Mouse (Mus musculus): ENCODE measurements around the gene 1700020A23Rik. TPM values are rescaled to one million over a fixed set of nuclear protein-coding genes. Genes with fewer than 3 reads are reported as not detected.

The 1700020A23Rik gene
- polyA plus RNA-seq, 1 experiment from 2014 or later, result not detected

GRCm38 (mm10) chr2:130442162-130442561 lies 37.1 kb downstream of the 1700020A23Rik start:
- Histone ChIP-seq H3K4me2 (ENCODE audit: low read depth, low read length) (no peak overlapping the region), H3K27me3 (ENCODE audit: insufficient read depth, low read length) (no peaks in the 10 kb centered on the region), H3K9ac (replicated peaks) (no peak overlapping the region), H3K9me3 (ENCODE audit: low read length) (no peaks in the 10 kb centered on the region), H3K4me3 (ENCODE audit: low read depth, low read length) (no peak overlapping the region), H3K36me3 (replicated peaks; ENCODE audit: insufficient read depth, low read length) (peaks cover 67% of the 10 kb centered on the region), H3K27ac (ENCODE audit: low read depth) (no peak overlapping the region), H3K4me1 (ENCODE audit: insufficient read depth) (no peaks in the 10 kb centered on the region)
- DNase-seq (no peak), ATAC-seq (peak; percentile 68)
- TF ChIP-seq EP300 (IDR thresholded peaks at IDR 0.05; ENCODE audit: low read depth) (no peak), CTCF (IDR thresholded peaks at IDR 0.05; ENCODE audit: low read depth) (peak; percentile 62)
- 65% methylated on average over 10 of the region's 10 CpGs for WGBS (ENCODE audit: insufficient replicate concordance)

- H3K4me1 ChIP-seq (ENCODE audit: insufficient read depth), result peaks cover 25% of the 10 kb centered on the region
- no peaks in the 10 kb centered on the region for H3K27me3 ChIP-seq (ENCODE audit: insufficient read depth, low read length)
- no peaks in the 10 kb centered on the region for H3K9me3 ChIP-seq (ENCODE audit: low read length)
- no peak overlapping the region for H3K27ac ChIP-seq (ENCODE audit: low read depth)
- DNase-seq, result no peak
- no peak overlapping the region for H3K4me3 ChIP-seq (ENCODE audit: low read depth, low read length)
- H3K4me2 ChIP-seq (ENCODE audit: low read depth, low read length), result no peak overlapping the region
- TF ChIP-seq CTCF (IDR thresholded peaks at IDR 0.05; ENCODE audit: low read depth) (no peak), EP300 (IDR thresholded peaks at IDR 0.05; ENCODE audit: low read depth) (no peak)
- ATAC-seq, result no peak
- H3K9ac ChIP-seq (replicated peaks), result no peak overlapping the region
- H3K36me3 ChIP-seq (replicated peaks; ENCODE audit: insufficient read depth, low read length), result peaks cover 10% of the 10 kb centered on the region
These were observed 43.4 kb downstream of the 1700020A23Rik start for GRCm38 (mm10) chr2:130448449-130448848.

- peak overlapping the region; percentile 88 for H3K9ac ChIP-seq (replicated peaks)
- WGBS (ENCODE audit: insufficient replicate concordance), result 8% methylated on average over 17 of the region's 17 CpGs
- H3K4me2 ChIP-seq (ENCODE audit: low read depth, low read length), result peak overlapping the region; percentile 96
- H3K4me1 ChIP-seq (ENCODE audit: insufficient read depth), result peaks cover 25% of the 10 kb centered on the region
- H3K27ac ChIP-seq (ENCODE audit: low read depth), result no peak overlapping the region
- TF ChIP-seq CTCF (IDR thresholded peaks at IDR 0.05; ENCODE audit: low read depth) (0 out of 2 replicates have a peak, but pooled peaks have one; percentile 6), EP300 (IDR thresholded peaks at IDR 0.05; ENCODE audit: low read depth) (no peak)
- peaks cover 3% of the 10 kb centered on the region; the same call in 1 of the 2 replicates for H3K36me3 ChIP-seq (replicated peaks; ENCODE audit: insufficient read depth, low read length)
- H3K4me3 ChIP-seq (ENCODE audit: low read depth, low read length), result peak overlapping the region; percentile 88
- H3K27me3 ChIP-seq (ENCODE audit: insufficient read depth, low read length), result no peaks in the 10 kb centered on the region
- DNase-seq (no peak), ATAC-seq (no peak)
- H3K9me3 ChIP-seq (ENCODE audit: low read length), result no peaks in the 10 kb centered on the region
These were observed 44.1 kb downstream of the 1700020A23Rik start for GRCm38 (mm10) chr2:130449021-130449793.

GRCm38 (mm10) chr2:130449794-130450433 lies 44.9 kb downstream of the 1700020A23Rik start, which contains the start of gene Ptpra:
TSS of gene Ptpra (plus strand) at chr2:130450278.
- ATAC-seq (peak; percentile 98), DNase-seq (peak; percentile 92)
- WGBS (ENCODE audit: insufficient replicate concordance), result under 1% methylated on average over 38 of the region's 50 CpGs
- Histone ChIP-seq H3K9ac (replicated peaks) (peak within 1 kb of the TSS; percentile 88), H3K4me2 (ENCODE audit: low read depth, low read length) (peak within 1 kb of the TSS; percentile 96), H3K4me1 (ENCODE audit: insufficient read depth) (peaks cover 31% of the 10 kb centered on the region), H3K36me3 (replicated peaks; ENCODE audit: insufficient read depth, low read length) (no peaks in the 10 kb centered on the region), H3K9me3 (ENCODE audit: low read length) (no peaks in the 10 kb centered on the region), H3K27ac (ENCODE audit: low read depth) (peak within 1 kb of the TSS; percentile 84), H3K27me3 (ENCODE audit: insufficient read depth, low read length) (no peaks in the 10 kb centered on the region), H3K4me3 (ENCODE audit: low read depth, low read length) (peak within 1 kb of the TSS; percentile 88)
- TF ChIP-seq EP300 (IDR thresholded peaks at IDR 0.05; ENCODE audit: low read depth) (no peak), CTCF (IDR thresholded peaks at IDR 0.05; ENCODE audit: low read depth) (no peak)

- TF ChIP-seq CTCF (IDR thresholded peaks at IDR 0.05; ENCODE audit: low read depth) (0 out of 2 replicates have a peak, but pooled peaks have one; percentile 2), EP300 (IDR thresholded peaks at IDR 0.05; ENCODE audit: low read depth) (no peak)
- DNase-seq, result peak; percentile 85
- Histone ChIP-seq H3K9me3 (ENCODE audit: low read length) (no peaks in the 10 kb centered on the region), H3K4me2 (ENCODE audit: low read depth, low read length) (peak overlapping the region; percentile 96), H3K9ac (replicated peaks) (peak overlapping the region; percentile 88), H3K4me3 (ENCODE audit: low read depth, low read length) (peak overlapping the region; percentile 88), H3K4me1 (ENCODE audit: insufficient read depth) (peaks cover 33% of the 10 kb centered on the region), H3K36me3 (replicated peaks; ENCODE audit: insufficient read depth, low read length) (no peaks in the 10 kb centered on the region), H3K27me3 (ENCODE audit: insufficient read depth, low read length) (no peaks in the 10 kb centered on the region), H3K27ac (ENCODE audit: low read depth) (peak overlapping the region; percentile 84)
- peak; percentile 91 for ATAC-seq
- WGBS (ENCODE audit: insufficient replicate concordance), result 2% methylated on average over 32 of the region's 47 CpGs
These were observed 45.4 kb downstream of the 1700020A23Rik start for GRCm38 (mm10) chr2:130450434-130450796.

- Histone ChIP-seq H3K9ac (replicated peaks) (peak overlapping the region; percentile 88), H3K4me2 (ENCODE audit: low read depth, low read length) (peak overlapping the region; percentile 96), H3K4me1 (ENCODE audit: insufficient read depth) (peaks cover 33% of the 10 kb centered on the region), H3K9me3 (ENCODE audit: low read length) (no peaks in the 10 kb centered on the region), H3K4me3 (ENCODE audit: low read depth, low read length) (peak overlapping the region; percentile 88), H3K36me3 (replicated peaks; ENCODE audit: insufficient read depth, low read length) (no peaks in the 10 kb centered on the region), H3K27me3 (ENCODE audit: insufficient read depth, low read length) (no peaks in the 10 kb centered on the region), H3K27ac (ENCODE audit: low read depth) (0 out of 2 replicates have a peak overlapping the region, but pooled peaks have one; percentile 84)
- no peak for ATAC-seq
- 69% methylated on average over 14 of the region's 14 CpGs for WGBS (ENCODE audit: insufficient replicate concordance)
- TF ChIP-seq CTCF (IDR thresholded peaks at IDR 0.05; ENCODE audit: low read depth) (no peak), EP300 (IDR thresholded peaks at IDR 0.05; ENCODE audit: low read depth) (no peak)
- no peak for DNase-seq
These were observed 46.1 kb downstream of the 1700020A23Rik start for GRCm38 (mm10) chr2:130451086-130451726.

Data from liver, postnatal 0 days (tissue).